Mouse (Mus musculus): ENCODE data around the gene Ap3m1. TPM values are rescaled to one million over a fixed set of nuclear protein-coding genes. Genes with fewer than 3 reads are reported as not detected.
A peak's percentile ranks its signal among the peaks of the same experiment; 100 is the strongest.

Gene Ap3m1
- polyA plus RNA-seq, 1 experiment from 2014 or later, result 77.8 TPM

DNA sequence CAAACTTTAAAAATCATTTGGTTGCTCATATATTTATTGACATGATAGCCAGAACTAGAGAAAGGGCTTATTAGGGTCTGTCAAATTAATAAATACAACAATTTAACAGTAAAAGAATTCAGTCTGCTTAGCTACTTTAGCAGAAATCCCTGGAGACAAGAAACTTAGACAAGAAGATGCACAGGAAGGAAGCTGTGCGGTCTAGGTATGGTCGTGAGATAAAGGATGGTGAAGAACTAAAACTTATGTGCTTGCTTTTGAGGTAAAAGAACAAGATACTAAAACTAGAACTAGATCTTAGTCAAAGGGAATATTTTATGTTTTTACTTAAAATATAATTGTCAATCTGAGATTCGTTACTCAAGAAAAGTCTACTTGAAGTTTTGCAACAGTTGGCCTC is 17.5 kb downstream of the Ap3m1 start:
- Histone ChIP-seq H3K27me3 (no peaks in the 10 kb centered on the region), H3K27ac (no peak overlapping the region), H3K4me1 (peaks cover 13% of the 10 kb centered on the region), H3K4me2 (no peak overlapping the region), H3K4me3 (replicated peaks) (no peak overlapping the region), H3K9me3 (replicated peaks) (no peaks in the 10 kb centered on the region), H3K9ac (no peak overlapping the region), H3K36me3 (peaks cover 85% of the 10 kb centered on the region)
- ATAC-seq (replicated peaks; ENCODE audit: low FRiP score), result no peak
- WGBS, result 90% methylated on average over 3 of the region's 3 CpGs

DNA sequence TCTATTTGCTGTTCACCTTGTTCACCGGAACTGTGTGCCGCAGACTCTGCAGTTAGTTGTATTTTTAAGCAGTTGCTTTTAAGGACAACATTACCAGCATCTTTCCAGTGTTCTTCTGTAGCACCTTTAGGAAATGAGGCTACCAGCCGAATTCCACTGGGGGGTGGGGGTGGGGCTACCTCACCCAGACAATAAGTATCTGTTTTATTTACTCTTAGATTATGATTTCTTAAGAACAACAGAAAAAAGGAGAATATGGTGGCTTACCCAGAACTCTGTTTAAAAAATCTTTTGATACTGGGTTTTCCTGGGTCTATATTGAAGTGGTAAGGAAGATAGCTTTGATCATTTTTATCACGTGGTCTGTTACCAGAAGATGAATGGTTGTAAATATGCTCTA is 18.0 kb downstream of the Ap3m1 start:
- Histone ChIP-seq H3K36me3 (peaks cover 87% of the 10 kb centered on the region), H3K27me3 (no peaks in the 10 kb centered on the region), H3K9me3 (replicated peaks) (no peaks in the 10 kb centered on the region), H3K4me3 (replicated peaks) (no peak overlapping the region), H3K4me1 (peaks cover 13% of the 10 kb centered on the region), H3K9ac (no peak overlapping the region), H3K4me2 (no peak overlapping the region), H3K27ac (no peak overlapping the region)
- 88% methylated on average over 4 of the region's 4 CpGs for WGBS
- ATAC-seq (replicated peaks; ENCODE audit: low FRiP score), result no peak

DNA sequence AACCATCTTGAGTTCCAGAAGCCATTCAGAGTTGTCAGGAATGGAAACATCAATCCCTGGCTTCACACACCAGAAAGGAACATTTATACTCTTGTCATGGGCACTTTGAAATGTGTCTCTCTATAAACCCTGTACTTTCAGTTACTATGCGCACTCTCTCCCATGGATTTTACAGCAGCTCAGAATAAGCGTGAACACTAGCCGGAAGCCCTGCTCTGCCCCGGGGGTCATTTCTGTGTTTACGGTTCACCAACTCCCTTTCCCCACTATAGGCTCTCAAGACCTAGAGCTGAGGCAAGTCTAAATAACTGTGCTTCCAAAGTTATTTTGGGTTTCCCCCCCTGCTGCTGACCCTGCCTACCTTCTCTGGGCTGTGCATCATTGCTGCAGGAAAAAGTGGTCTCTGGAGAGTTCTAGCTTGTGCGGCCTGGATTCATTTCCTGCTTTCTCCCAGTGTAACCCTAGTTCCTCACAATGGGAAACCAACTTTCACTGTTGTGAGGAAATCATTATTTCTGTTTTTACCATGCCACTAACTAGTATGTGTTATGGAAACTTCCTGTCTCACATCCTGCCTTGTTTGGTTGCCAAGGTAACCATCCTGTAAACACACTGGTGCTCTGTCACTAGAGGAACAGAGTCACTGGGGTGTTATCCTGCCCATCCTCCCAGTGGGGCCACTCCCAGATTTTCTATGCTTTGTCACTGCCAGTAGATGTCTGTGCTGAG is 20.4 kb downstream of the Ap3m1 start:
- H3K4me3 ChIP-seq (replicated peaks), result no peak overlapping the region
- peak; percentile 69 for ATAC-seq (replicated peaks; ENCODE audit: low FRiP score)

DNA sequence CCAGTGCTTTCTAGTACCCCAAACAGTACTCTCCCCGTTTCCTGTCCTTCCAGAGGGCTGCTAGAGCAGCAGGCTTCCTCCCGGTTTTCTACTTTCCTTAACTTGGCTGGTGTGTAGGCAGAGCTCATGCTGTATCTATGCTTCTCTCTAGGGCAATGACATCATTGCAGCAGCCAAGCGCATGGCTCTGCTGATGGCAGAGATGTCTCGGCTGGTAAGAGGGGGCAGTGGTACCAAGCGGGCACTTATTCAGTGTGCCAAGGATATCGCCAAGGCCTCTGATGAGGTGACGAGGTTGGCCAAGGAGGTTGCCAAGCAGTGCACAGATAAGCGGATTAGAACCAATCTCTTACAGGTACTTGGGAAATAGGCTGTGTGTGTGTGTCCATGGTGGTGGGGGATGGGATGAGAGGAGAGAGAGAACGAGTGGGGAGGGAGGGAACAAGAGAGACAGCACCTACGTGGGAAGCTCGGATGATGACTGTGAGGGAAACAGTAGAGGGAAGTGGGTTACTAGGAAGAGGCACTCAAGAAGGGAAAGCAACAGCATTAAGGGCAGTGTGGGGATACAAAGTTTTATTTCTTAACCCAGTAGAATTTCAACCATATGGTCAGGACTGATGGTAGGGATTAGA is 23.2 kb downstream of the Ap3m1 start:
- H3K9ac ChIP-seq, result no peak overlapping the region
- H3K27me3 ChIP-seq, result no peaks in the 10 kb centered on the region
- H3K9me3 ChIP-seq (replicated peaks), result no peaks in the 10 kb centered on the region
- H3K27ac ChIP-seq, result no peak overlapping the region
- H3K4me1 ChIP-seq, result peaks cover 13% of the 10 kb centered on the region
- H3K36me3 ChIP-seq, result peaks cover 94% of the 10 kb centered on the region
- WGBS, result 90% methylated on average over 11 of the region's 11 CpGs
- no peak for ATAC-seq (replicated peaks; ENCODE audit: low FRiP score)
- no peak overlapping the region for H3K4me2 ChIP-seq
- H3K4me3 ChIP-seq (replicated peaks), result no peak overlapping the region

More for the DNA sequence above, 20.4 kb downstream of the Ap3m1 start:
- Histone ChIP-seq H3K4me2 (no peak overlapping the region), H3K36me3 (peaks cover 87% of the 10 kb centered on the region), H3K9me3 (replicated peaks) (no peaks in the 10 kb centered on the region), H3K9ac (no peak overlapping the region), H3K27ac (peak overlapping the region; percentile 73), H3K27me3 (no peaks in the 10 kb centered on the region), H3K4me1 (peaks cover 13% of the 10 kb centered on the region)
- 39% methylated on average over 6 of the region's 6 CpGs for WGBS

DNA sequence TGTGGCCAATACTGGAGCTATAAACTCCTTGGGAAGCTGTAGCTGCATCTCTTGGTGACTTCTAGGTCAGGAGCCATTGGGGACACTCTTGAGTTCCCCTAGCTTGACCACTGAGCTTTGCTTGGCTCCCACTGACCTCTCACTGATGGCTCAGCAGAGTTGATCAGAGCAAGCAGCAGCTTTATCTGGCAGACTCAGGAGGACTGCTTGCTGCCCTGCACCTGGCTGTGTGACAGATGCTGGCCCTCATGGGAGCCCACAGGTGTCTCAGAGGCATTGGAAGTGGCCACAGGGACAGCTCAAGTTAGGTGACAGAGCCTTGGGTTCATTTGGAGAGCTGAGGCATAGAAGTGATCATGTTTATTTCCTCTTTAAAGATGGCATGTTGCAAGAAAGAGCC is 24.8 kb downstream of the Ap3m1 start:
- Histone ChIP-seq H3K27ac (no peak overlapping the region), H3K27me3 (no peaks in the 10 kb centered on the region), H3K4me1 (peaks cover 13% of the 10 kb centered on the region), H3K4me3 (replicated peaks) (no peak overlapping the region), H3K4me2 (no peak overlapping the region), H3K9me3 (replicated peaks) (no peaks in the 10 kb centered on the region), H3K9ac (no peak overlapping the region), H3K36me3 (peaks cover 94% of the 10 kb centered on the region)
- ATAC-seq (replicated peaks; ENCODE audit: low FRiP score), result no peak

DNA sequence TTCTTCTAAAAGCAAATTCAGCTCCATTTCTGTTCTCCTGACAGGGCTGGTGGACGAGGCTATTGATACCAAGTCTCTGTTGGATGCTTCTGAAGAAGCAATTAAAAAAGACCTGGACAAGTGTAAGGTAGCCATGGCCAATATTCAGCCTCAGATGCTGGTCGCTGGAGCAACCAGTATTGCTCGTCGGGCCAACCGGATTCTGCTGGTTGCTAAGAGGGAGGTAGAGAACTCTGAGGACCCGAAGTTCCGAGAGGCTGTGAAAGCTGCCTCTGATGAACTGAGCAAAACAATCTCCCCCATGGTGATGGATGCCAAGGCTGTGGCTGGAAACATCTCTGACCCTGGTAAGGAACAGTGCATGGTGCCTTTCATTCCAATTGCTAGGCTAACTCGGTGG is 31.9 kb downstream of the Ap3m1 start:
- Histone ChIP-seq H3K36me3 (peaks cover 86% of the 10 kb centered on the region), H3K4me3 (replicated peaks) (no peak overlapping the region), H3K4me2 (no peak overlapping the region), H3K27me3 (no peaks in the 10 kb centered on the region), H3K27ac (no peak overlapping the region), H3K4me1 (no peaks in the 10 kb centered on the region), H3K9me3 (replicated peaks) (no peaks in the 10 kb centered on the region), H3K9ac (no peak overlapping the region)
- ATAC-seq (replicated peaks; ENCODE audit: low FRiP score), result no peak
- WGBS, result 96% methylated on average over 8 of the region's 8 CpGs

DNA sequence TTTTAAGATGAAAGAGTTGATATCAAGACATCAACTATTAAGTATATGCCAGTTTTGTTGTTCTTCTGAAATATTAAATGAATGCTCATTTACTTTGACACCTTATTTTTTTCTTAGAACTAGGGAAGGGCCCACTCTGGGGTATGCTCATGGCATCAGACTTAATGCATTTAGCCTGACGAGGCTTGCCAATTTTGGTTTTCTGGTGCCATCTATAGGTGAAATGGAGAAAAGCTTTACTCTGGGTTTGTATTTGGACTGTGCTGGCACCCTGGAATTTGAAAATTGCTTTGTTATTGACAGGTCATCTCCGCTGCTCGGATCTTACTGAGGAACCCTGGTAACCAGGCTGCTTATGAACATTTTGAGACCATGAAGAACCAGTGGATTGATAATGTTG is 33.3 kb downstream of the Ap3m1 start:
- Histone ChIP-seq H3K27ac (no peak overlapping the region), H3K27me3 (no peaks in the 10 kb centered on the region), H3K36me3 (peaks cover 79% of the 10 kb centered on the region), H3K9me3 (replicated peaks) (no peaks in the 10 kb centered on the region), H3K4me1 (no peaks in the 10 kb centered on the region), H3K9ac (no peak overlapping the region), H3K4me2 (no peak overlapping the region), H3K4me3 (replicated peaks) (no peak overlapping the region)
- WGBS, result 57% methylated on average over 3 of the region's 3 CpGs
- no peak for ATAC-seq (replicated peaks; ENCODE audit: low FRiP score)

DNA sequence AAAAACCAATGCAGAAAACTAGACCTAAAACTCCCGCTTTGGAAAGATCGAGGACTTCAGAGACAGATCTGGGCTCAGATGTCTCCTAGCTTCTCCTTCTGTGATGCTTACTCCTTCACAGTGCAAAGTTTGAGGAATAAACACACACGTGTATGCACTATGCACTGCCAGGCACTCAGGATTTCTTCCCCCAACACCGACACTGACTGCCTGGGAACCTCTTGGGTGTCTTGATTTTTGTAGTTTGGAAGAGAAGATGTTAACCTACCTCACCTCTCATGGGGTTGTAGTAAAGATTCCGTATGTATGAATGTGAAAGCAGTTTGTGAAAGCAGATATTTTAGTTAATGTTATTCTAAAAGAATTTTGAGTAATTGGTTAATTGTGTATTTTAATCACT is 34.4 kb downstream of the Ap3m1 start:
- H3K4me3 ChIP-seq (replicated peaks), result no peak overlapping the region
- no peaks in the 10 kb centered on the region for H3K9me3 ChIP-seq (replicated peaks)
- WGBS, result 90% methylated on average over 5 of the region's 5 CpGs
- peaks cover 73% of the 10 kb centered on the region for H3K36me3 ChIP-seq
- no peak for ATAC-seq (replicated peaks; ENCODE audit: low FRiP score)
- no peaks in the 10 kb centered on the region for H3K4me1 ChIP-seq
- H3K4me2 ChIP-seq, result no peak overlapping the region
- H3K9ac ChIP-seq, result no peak overlapping the region
- no peaks in the 10 kb centered on the region for H3K27me3 ChIP-seq
- no peak overlapping the region for H3K27ac ChIP-seq

DNA sequence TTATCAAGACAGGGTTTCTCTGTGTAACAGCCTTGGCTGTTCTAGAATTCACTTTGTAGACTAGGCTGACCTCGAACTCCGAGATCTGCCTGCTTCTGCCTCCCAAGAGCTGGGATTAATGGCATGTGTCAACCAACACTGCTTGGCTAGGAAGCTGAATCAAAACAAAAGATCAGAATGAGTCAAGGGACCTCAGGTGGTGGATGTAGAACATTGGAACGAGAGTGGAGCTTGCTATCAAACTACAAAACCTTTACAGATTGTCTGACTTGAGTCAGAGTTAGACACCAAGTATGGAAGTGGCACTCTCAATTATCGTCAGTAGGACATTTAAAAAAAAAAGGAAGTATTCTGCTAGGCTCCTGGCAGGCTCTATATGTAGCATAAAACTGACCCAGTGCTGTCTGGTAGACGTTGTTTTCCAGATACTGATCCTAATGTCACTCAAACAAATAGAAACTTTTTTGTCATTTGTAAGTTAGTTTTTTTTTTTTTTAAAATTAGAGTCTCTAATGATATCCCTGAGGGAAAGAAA is 38.4 kb downstream of the Ap3m1 start:
- Histone ChIP-seq H3K27ac (no peak overlapping the region), H3K4me3 (replicated peaks) (no peak overlapping the region), H3K36me3 (peaks cover 58% of the 10 kb centered on the region), H3K27me3 (no peaks in the 10 kb centered on the region), H3K4me1 (no peaks in the 10 kb centered on the region), H3K9me3 (replicated peaks) (no peaks in the 10 kb centered on the region), H3K4me2 (no peak overlapping the region), H3K9ac (no peak overlapping the region)
- ATAC-seq (replicated peaks; ENCODE audit: low FRiP score), result no peak
- WGBS, result 81% methylated on average over 5 of the region's 5 CpGs

DNA sequence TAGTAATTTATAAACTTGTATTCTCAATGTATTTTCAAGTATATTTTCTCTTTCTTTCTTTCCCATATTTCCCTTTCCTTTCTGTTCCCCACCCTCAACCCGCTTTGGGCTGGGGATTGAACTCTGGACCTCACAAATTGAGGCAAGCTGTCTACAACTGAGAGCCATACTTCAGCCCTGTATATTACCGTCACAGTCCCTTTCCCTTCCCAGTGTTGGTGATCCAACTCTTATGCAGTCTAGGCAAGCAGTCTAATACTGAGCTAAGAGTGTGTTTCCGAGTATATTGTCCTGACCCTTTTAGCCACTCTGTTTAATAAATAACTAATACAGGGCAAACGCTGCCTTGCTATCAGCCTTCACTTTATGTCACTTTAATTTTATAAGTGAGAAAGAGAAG is 52.7 kb downstream of the Ap3m1 start:
- H3K4me3 ChIP-seq (replicated peaks), result no peak overlapping the region
- ATAC-seq (replicated peaks; ENCODE audit: low FRiP score), result no peak
- H3K4me1 ChIP-seq, result no peaks in the 10 kb centered on the region
- H3K36me3 ChIP-seq, result peaks cover 57% of the 10 kb centered on the region
- H3K9ac ChIP-seq, result no peak overlapping the region
- WGBS, result 67% methylated on average over 4 of the region's 4 CpGs
- H3K4me2 ChIP-seq, result no peak overlapping the region
- no peaks in the 10 kb centered on the region for H3K9me3 ChIP-seq (replicated peaks)
- no peaks in the 10 kb centered on the region for H3K27me3 ChIP-seq
- no peak overlapping the region for H3K27ac ChIP-seq

DNA sequence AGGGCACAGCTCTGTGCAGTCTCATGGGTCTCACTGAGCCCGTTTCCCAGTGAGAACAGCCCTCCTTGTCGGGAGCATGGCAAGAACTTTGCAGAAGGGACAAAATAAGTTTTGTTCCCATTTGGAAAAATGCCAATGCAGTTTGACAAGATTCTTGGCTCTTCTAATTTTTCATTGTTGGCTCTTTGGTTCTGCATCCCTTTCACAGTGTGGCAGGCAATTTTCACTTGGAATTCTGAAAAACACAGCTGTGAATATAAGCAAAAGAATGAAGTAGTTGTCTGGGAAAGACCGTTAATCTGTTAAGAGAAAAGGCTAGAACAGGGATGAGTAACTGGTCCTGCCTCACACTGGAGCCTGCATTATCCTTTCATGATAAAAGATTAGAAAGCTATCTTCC is 54.8 kb downstream of the Ap3m1 start:
- 82% methylated on average over 3 of the region's 3 CpGs for WGBS
- H3K4me1 ChIP-seq, result no peaks in the 10 kb centered on the region
- peaks cover 41% of the 10 kb centered on the region for H3K36me3 ChIP-seq
- no peak overlapping the region for H3K27ac ChIP-seq
- H3K4me3 ChIP-seq (replicated peaks), result no peak overlapping the region
- H3K9me3 ChIP-seq (replicated peaks), result no peaks in the 10 kb centered on the region
- ATAC-seq (replicated peaks; ENCODE audit: low FRiP score), result no peak
- no peak overlapping the region for H3K9ac ChIP-seq
- H3K4me2 ChIP-seq, result no peak overlapping the region
- H3K27me3 ChIP-seq, result no peaks in the 10 kb centered on the region

DNA sequence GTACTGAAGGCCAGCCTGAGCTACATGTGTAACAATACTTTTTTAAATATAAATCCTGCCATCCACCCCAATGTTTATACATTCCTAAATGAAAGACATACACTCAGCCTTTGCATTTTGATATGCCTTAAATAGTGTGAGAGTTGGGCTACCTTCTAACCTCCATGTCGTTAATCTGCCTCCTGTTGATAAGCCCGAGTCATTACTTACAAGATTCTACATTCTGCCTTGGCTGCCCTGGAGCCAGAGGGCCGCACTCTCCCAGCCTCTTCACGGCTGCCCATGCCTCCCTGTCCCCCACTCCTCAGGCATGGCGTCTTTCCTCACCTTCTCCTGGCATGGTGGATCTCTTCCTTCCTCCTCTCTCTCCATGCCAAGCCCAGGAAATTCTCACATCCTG is 55.9 kb downstream of the Ap3m1 start:
- no peaks in the 10 kb centered on the region for H3K27me3 ChIP-seq
- no peak overlapping the region for H3K4me2 ChIP-seq
- no peak overlapping the region for H3K9ac ChIP-seq
- no peak overlapping the region for H3K4me3 ChIP-seq (replicated peaks)
- no peak for ATAC-seq (replicated peaks; ENCODE audit: low FRiP score)
- WGBS, result 55% methylated on average over 5 of the region's 5 CpGs
- H3K36me3 ChIP-seq, result peaks cover 40% of the 10 kb centered on the region
- no peaks in the 10 kb centered on the region for H3K4me1 ChIP-seq
- no peak overlapping the region for H3K27ac ChIP-seq
- H3K9me3 ChIP-seq (replicated peaks), result no peaks in the 10 kb centered on the region
